Mouse (Mus musculus) brain, embryonic 14.5 days (tissue): Measurements from ENCODE around the gene Prex1.

Experiments
- CTCF ChIP-seq: fragments of 200-500 bp; IDR thresholded peaks from 2 replicates; pipeline ENCODE4 v1.5.1; 2012; ENCODE audit warnings: inconsistent platforms, mild to moderate bottlenecking, moderate library complexity, borderline replicate concordance; ENCODE audit not compliant: insufficient read depth, insufficient read length; ENCODE audit errors: extremely low read depth
- POLR2A ChIP-seq: fragments of 200-500 bp; IDR thresholded peaks from 2 replicates; pipeline ENCODE4 v1.6.1; 2012; ENCODE audit warnings: mild to moderate bottlenecking, inconsistent platforms, borderline replicate concordance; ENCODE audit not compliant: poor library complexity, insufficient read depth, insufficient read length, severe bottlenecking; ENCODE audit errors: extremely low read depth

DNA sequence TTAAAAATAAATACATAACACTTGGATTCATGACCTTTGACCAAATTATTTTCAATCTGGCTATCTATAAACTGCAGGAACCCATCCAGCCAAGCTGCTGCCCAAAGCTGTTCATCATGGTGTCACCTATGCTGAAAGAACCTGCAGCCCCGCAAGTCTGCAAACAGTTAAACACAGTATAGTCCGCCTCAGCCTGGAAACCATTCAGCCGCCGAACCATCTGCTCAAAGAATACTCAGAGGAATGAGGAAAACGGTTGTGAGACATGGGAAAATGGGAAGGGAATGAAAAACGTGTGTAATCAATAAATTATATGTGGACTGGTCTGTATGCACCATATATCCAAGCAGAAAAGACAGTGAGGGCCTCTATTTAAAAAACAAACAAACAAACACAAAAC, 13.3 kb upstream of the Prex1 start:
- TF ChIP-seq CTCF (no peak), POLR2A (no peak)
